17 mouse cellular contexts compared by ENCODE assay signal in genomic region chr12:86934748-86935147, GRCm38 (mm10). TPM values are rescaled to one million over a fixed set of nuclear protein-coding genes. Genes with fewer than 3 reads are reported as not detected.
"Had no signal": no experiment of that assay in that cellular context is flagged by ENCODE, and none has a peak within 500 bp of the region (broad histone marks: within the 10 kb centered on the region; RNA-seq: fewer than 3 reads in every experiment).

No protein-coding gene starts in this region.

- H3K9ac ChIP-seq: limb, embryonic 13.5 days; liver, embryonic 12.5 days; liver, embryonic 15.5 days; lung, embryonic 15.5 days had no signal

- H3K27ac ChIP-seq: limb, embryonic 10.5 days; limb, embryonic 13.5 days; liver, embryonic 12.5 days; liver, embryonic 15.5 days; lung, embryonic 15.5 days; stomach, postnatal 0 days had no signal

- H3K27me3 ChIP-seq: limb, embryonic 13.5 days; liver, embryonic 12.5 days; lung, embryonic 15.5 days had no signal

- H3K9me3 ChIP-seq: limb, embryonic 10.5 days; liver, embryonic 12.5 days; liver, embryonic 15.5 days; lung, embryonic 15.5 days had no signal

- H3K36me3 ChIP-seq: limb, embryonic 10.5 days; limb, embryonic 13.5 days; liver, embryonic 12.5 days; liver, embryonic 15.5 days; lung, embryonic 15.5 days had no signal

- H3K4me1 ChIP-seq: limb, embryonic 10.5 days; liver, embryonic 12.5 days; liver, embryonic 15.5 days had no signal

- DNase-seq: kidney, adult 9 months; kidney, postnatal 14 days; kidney, postnatal 4 days; liver; lung, adult 18-20 months; lung, postnatal 10 days; lung, postnatal 36 days; midbrain, embryonic 14.5 days; thymus, postnatal 25 days had no signal

- H3K4me3 ChIP-seq: limb, embryonic 10.5 days; limb, embryonic 13.5 days; liver, embryonic 12.5 days; liver, embryonic 15.5 days; lung, embryonic 15.5 days had no signal

- ATAC-seq: liver, embryonic 12.5 days had no signal

RNA-seq across cellular contexts. Expression of gene Zdhhc22, which starts 55.5 kb away (rescaled TPM):
- total RNA-seq: megakaryocyte-erythroid progenitor cell, adult 5-6 weeks had no signal
- polyA plus RNA-seq: kidney, embryonic 16.5 days; limb, embryonic 13.5 days; liver, embryonic 12.5 days had no signal
